Mouse (Mus musculus) ES-Bruce4 (cell line): ENCODE measurements around the gene Rrbp1. TPM values are rescaled to one million over a fixed set of nuclear protein-coding genes. Genes with fewer than 3 reads are reported as not detected.

ENCODE experiments used
- H3K27ac ChIP-seq: 2 replicates; pipeline ENCODE4 v1.5.1; 2012; ENCODE audit warnings: low read length, inconsistent platforms; ENCODE audit not compliant: insufficient read depth
- H3K27me3 ChIP-seq: 2 replicates; pipeline ENCODE4 v1.6.1; 2012; ENCODE audit warnings: mild to moderate bottlenecking, low read length, inconsistent platforms; ENCODE audit not compliant: control insufficient read depth, poor library complexity, insufficient read depth, severe bottlenecking
- H3K36me3 ChIP-seq: 2 replicates; pipeline ENCODE4 v1.6.1; 2012; ENCODE audit warnings: inconsistent platforms, mild to moderate bottlenecking, low read length, moderate library complexity; ENCODE audit not compliant: control insufficient read depth, poor library complexity, insufficient read depth, severe bottlenecking
- H3K4me1 ChIP-seq: one replicate; pipeline ENCODE4 v1.8.1; 2011; ENCODE audit warnings: low read length; ENCODE audit not compliant: control insufficient read depth, insufficient read depth
- H3K4me3 ChIP-seq: 2 replicates; pipeline ENCODE4 v1.5.1; 2011; ENCODE audit warnings: low read depth, mild to moderate bottlenecking, low read length
- H3K9ac ChIP-seq: 2 replicates; pipeline ENCODE4 v1.6.1; 2012; ENCODE audit warnings: low read depth, mild to moderate bottlenecking, inconsistent platforms; ENCODE audit not compliant: poor library complexity, severe bottlenecking
- H3K9me3 ChIP-seq: replicated peaks from 2 replicates; pipeline ENCODE4 v1.6.1; 2012; ENCODE audit warnings: mild to moderate bottlenecking, low read length, inconsistent platforms; ENCODE audit not compliant: control insufficient read depth, poor library complexity, insufficient read depth, severe bottlenecking
- CTCF ChIP-seq: IDR thresholded peaks from one replicate; pipeline ENCODE4 v1.8.1; 2011; ENCODE audit warnings: low read depth, low read length
- EP300 ChIP-seq: IDR thresholded peaks from 2 replicates; pipeline ENCODE4 v1.6.1; 2011; ENCODE audit warnings: low read depth, low read length; ENCODE audit not compliant: insufficient read depth
- POLR2A ChIP-seq: IDR thresholded peaks from one replicate; pipeline ENCODE4 v1.8.1; 2011; ENCODE audit warnings: low read length; ENCODE audit not compliant: insufficient read depth
- polyA plus RNA-seq: library from polyadenylated mRNA; stranded (reverse); fragments of >200 nt; gene quantifications from 2 replicates; pipeline ENCODE4 v1.2.4, GENCODE M21; 2011; ENCODE audit warnings: low read depth; ENCODE audit not compliant: missing spikeins, insufficient read depth, insufficient read length

The Rrbp1 gene
- polyA plus RNA-seq, 1 experiment, result 446 TPM

GRCm38 (mm10) chr2:143900821-143901351 is 110.2 kb downstream of the Rrbp1 start:
- Histone ChIP-seq H3K4me1 (no peaks in the 10 kb centered on the region), H3K27ac (no peak overlapping the region), H3K9ac (no peak overlapping the region), H3K4me3 (no peak overlapping the region), H3K36me3 (no peaks in the 10 kb centered on the region), H3K9me3 (no peaks in the 10 kb centered on the region), H3K27me3 (no peaks in the 10 kb centered on the region)
- TF ChIP-seq EP300, result no peak
- TF ChIP-seq CTCF, result no peak
- TF ChIP-seq POLR2A, result no peak

DNA sequence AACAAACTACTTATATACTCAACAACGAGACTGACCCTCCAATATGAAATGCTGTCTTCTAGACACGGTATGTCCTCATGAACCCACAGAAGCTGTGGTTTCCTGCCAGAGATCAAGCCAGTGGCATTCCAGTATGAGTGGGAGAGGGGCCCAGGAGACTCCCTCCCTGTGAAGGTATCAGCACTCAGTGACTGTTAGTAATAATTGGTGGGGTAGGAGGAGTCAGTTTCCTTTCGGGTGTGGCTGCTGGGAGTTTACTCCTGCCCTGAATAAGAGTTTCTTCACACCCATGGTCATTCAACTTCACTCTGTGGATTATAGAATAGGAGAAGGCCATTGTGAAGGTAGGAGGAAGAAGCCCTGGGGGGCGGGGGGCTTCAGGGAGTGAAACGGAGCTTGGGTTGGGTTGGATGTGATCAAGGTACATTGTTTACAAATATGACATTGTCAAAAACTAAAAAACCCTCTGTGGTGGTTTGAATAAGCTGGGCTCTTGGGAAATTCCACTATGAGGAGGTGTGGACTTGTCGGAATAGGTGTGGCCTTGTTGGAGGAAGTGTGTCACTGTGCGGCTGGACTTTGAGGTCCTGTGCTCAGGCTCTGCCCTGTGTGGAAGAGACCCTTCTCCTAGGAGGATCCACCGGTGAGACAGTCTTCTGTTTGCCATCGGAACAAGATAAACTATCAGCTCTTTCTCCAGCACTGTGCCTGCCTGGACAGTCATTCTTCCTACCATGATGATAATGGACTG is 111.4 kb downstream of the Rrbp1 start:
- Histone ChIP-seq H3K9ac (no peak overlapping the region), H3K4me3 (no peak overlapping the region), H3K27ac (no peak overlapping the region), H3K4me1 (no peaks in the 10 kb centered on the region), H3K9me3 (no peaks in the 10 kb centered on the region), H3K36me3 (no peaks in the 10 kb centered on the region), H3K27me3 (no peaks in the 10 kb centered on the region)
- TF ChIP-seq POLR2A (no peak), EP300 (no peak), CTCF (no peak)

Other genes with a start within 250 kb of the Rrbp1 start
- 0.58 and 0.93 TPM in 2 replicates for gene Bfsp1, start 148.1 kb downstream of the Rrbp1 start, polyA plus RNA-seq
- 752 and 769 TPM in 2 replicates for gene Dstn, start 95.9 kb downstream of the Rrbp1 start, polyA plus RNA-seq
- gene Banf2, start 21.8 kb upstream of the Rrbp1 start, polyA plus RNA-seq, result not detected in 2 replicates